Mouse (Mus musculus) spleen, adult 2 months (tissue): ENCODE results near the gene Ces2b. TPM values are rescaled to one million over a fixed set of nuclear protein-coding genes. Genes with fewer than 3 reads are reported as not detected.
"Not testable (repeated sequence)": the region's sequence is repeated elsewhere in the genome, so short reads cannot be mapped to it uniquely, and the experiment has no call there.

ENCODE experiments used
- DNase-seq, 2 experiments: peaks; one replicate each; pipeline versions ENCODE4 v3.0.0 to v3.0.0-alpha.2; 2012 to 2021; ENCODE audit warnings: low spot score in 2 of 2, low read depth in 1 of 2
- H3K27ac ChIP-seq: fragments of 200-500 bp; 2 replicates; pipeline ENCODE4 v1.5.1; 2012; ENCODE audit warnings: low read length, inconsistent platforms; ENCODE audit not compliant: insufficient read depth
- H3K27me3 ChIP-seq: fragments of 200-500 bp; 2 replicates; pipeline ENCODE4 v1.6.1; 2012; ENCODE audit warnings: mild to moderate bottlenecking, moderate library complexity, low read length, inconsistent platforms; ENCODE audit not compliant: control insufficient read depth, insufficient read depth
- H3K36me3 ChIP-seq: fragments of 200-500 bp; 2 replicates; pipeline ENCODE4 v1.6.1; 2012; ENCODE audit warnings: mild to moderate bottlenecking, low read length, inconsistent platforms; ENCODE audit not compliant: control insufficient read depth, insufficient read depth
- H3K4me1 ChIP-seq: fragments of 200-500 bp; 2 replicates; pipeline ENCODE4 v1.6.1; 2011; ENCODE audit warnings: inconsistent platforms; ENCODE audit not compliant: control insufficient read depth, insufficient read depth, insufficient read length
- H3K4me3 ChIP-seq: fragments of 200-500 bp; 2 replicates; pipeline ENCODE4 v1.5.1; 2011; ENCODE audit warnings: mild to moderate bottlenecking, inconsistent platforms; ENCODE audit not compliant: insufficient read depth, insufficient read length; ENCODE audit errors: extremely low read depth
- CTCF ChIP-seq: fragments of 200-500 bp; IDR thresholded peaks from 2 replicates; pipeline ENCODE4 v1.5.1; 2011; ENCODE audit warnings: mild to moderate bottlenecking, inconsistent platforms; ENCODE audit not compliant: insufficient read depth, insufficient read length, insufficient replicate concordance; ENCODE audit errors: extremely low read depth
- POLR2A ChIP-seq: fragments of 200-500 bp; IDR thresholded peaks from 2 replicates; pipeline ENCODE4 v1.6.1; 2011; ENCODE audit warnings: low read depth, low read length, inconsistent platforms
- WGBS: fragments of 180-500 bp; shearing (Covaris S2); methylation state at CpG from one replicate; pipeline ENCODE4 v1.1.7; 2018; 5-methylcytosine and 5-hydroxymethylcytosine counted together
- polyA plus RNA-seq: library from polyadenylated mRNA; depleted of rRNA; stranded (reverse); fragments of >200 nt; gene quantifications from 2 replicates; pipeline ENCODE4 v1.2.3, GENCODE M21; 2012

Gene Ces2b
- polyA plus RNA-seq, 1 experiment: not detected

DNA sequence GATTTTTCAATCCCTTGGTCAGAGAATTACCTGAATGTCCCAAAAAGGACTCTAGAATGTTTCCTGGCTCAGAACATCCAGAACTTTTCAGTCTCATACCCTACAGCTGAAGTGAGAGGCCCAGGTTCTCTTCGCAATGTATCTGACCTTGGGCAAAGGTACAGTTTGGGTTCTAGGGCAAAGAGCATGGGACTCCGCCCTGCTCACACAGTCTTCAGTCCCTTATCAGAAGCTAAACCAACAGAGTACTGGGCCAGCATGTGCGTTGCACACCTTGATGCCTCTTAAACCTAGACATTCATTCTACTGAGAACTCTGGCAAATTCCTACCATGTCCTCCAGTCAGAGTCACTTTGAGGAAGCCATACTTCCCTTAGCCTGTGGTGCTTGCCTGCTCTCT, 21.9 kb upstream of the Ces2b start:
- H3K27ac ChIP-seq: no peak overlapping the region
- H3K4me3 ChIP-seq: no peak overlapping the region
- DNase-seq: no peak
- H3K27me3 ChIP-seq: no peaks in the 10 kb centered on the region
- no peak for TF ChIP-seq POLR2A
- WGBS: 86% methylated on average over 3 of the region's 3 CpGs
- H3K4me1 ChIP-seq: no peaks in the 10 kb centered on the region
- H3K36me3 ChIP-seq: no peaks in the 10 kb centered on the region

- no peaks in the 10 kb centered on the region for H3K27me3 ChIP-seq
- TF ChIP-seq POLR2A: no peak
- TF ChIP-seq CTCF: no peak
- no peak overlapping the region for H3K27ac ChIP-seq
- H3K36me3 ChIP-seq: no peaks in the 10 kb centered on the region
- 40% methylated on average over 1 of the region's 1 CpGs for WGBS
- no peak overlapping the region for H3K4me3 ChIP-seq
- no peaks in the 10 kb centered on the region for H3K4me1 ChIP-seq
- DNase-seq: no peak
Measured at GRCm38 (mm10) chr8:104826912-104827311, 4.5 kb upstream of the Ces2b start.

GRCm38 (mm10) chr8:104828221-104828620, 3.2 kb upstream of the Ces2b start:
- TF ChIP-seq CTCF (no peak), POLR2A (no peak)
- no peak for DNase-seq
- WGBS: 76% methylated on average over 3 of the region's 3 CpGs

DNA sequence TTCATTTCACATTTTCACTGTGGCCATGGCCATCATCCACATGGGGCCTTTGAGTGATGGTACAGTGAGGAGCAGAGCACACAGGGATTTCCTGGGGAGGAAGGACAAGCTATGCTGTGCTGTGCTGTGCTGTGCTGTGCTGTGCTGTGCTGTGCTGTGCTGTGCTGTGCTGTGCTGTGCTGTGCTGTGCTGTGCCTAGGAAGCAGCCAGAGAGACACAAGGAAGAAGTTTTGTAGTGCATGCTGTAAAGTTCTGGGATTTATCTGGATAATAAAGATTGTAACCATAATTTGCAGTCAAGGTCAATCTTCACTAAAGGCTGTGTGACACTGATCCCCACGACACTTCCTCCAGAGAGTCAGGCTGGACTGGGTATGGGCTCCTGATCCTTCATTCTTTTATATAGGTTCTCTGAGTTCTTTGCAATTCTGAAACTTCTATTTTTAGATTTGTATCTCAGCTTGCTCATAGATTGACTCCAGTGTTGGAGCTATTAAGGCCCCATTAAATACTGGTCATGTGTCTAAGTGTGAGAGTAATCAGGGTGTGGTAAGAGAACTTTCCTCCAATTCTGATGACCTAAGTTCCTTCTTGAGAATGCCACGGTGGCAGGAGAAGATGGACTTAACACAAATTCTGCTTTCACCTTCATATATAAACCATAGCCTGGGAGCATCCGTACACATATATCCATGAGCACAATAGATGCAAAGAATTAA, 10.1 kb downstream of the Ces2b start:
- DNase-seq: no peak

More at GRCm38 (mm10) chr8:104828221-104828620, 3.2 kb upstream of the Ces2b start:
- no peak overlapping the region for H3K27ac ChIP-seq
- no peaks in the 10 kb centered on the region for H3K36me3 ChIP-seq
- no peak overlapping the region for H3K4me3 ChIP-seq
- no peaks in the 10 kb centered on the region for H3K27me3 ChIP-seq
- no peaks in the 10 kb centered on the region for H3K4me1 ChIP-seq

GRCm38 (mm10) chr8:104846831-104847230, 15.5 kb downstream of the Ces2b start, which contains the start of gene Ces2c:
TSS of gene Ces2c (plus strand) at chr8:104847068.
- H3K27me3 ChIP-seq: no peaks in the 10 kb centered on the region
- H3K27ac ChIP-seq: no peak within 1 kb of the TSS
- H3K4me1 ChIP-seq: no peaks in the 10 kb centered on the region
- no peaks in the 10 kb centered on the region for H3K36me3 ChIP-seq
- DNase-seq: no peak
- 63% methylated on average over 3 of the region's 3 CpGs for WGBS
- TF ChIP-seq POLR2A (no peak), CTCF (no peak)
- no peak within 1 kb of the TSS for H3K4me3 ChIP-seq

More for the DNA sequence above, 10.1 kb downstream of the Ces2b start:
- no peak overlapping the region for H3K27ac ChIP-seq
- no peaks in the 10 kb centered on the region for H3K36me3 ChIP-seq
- no peaks in the 10 kb centered on the region for H3K4me1 ChIP-seq
- 73% methylated on average over 3 of the region's 3 CpGs for WGBS
- H3K27me3 ChIP-seq: no peaks in the 10 kb centered on the region
- H3K4me3 ChIP-seq: no peak overlapping the region
- TF ChIP-seq POLR2A: no peak

DNA sequence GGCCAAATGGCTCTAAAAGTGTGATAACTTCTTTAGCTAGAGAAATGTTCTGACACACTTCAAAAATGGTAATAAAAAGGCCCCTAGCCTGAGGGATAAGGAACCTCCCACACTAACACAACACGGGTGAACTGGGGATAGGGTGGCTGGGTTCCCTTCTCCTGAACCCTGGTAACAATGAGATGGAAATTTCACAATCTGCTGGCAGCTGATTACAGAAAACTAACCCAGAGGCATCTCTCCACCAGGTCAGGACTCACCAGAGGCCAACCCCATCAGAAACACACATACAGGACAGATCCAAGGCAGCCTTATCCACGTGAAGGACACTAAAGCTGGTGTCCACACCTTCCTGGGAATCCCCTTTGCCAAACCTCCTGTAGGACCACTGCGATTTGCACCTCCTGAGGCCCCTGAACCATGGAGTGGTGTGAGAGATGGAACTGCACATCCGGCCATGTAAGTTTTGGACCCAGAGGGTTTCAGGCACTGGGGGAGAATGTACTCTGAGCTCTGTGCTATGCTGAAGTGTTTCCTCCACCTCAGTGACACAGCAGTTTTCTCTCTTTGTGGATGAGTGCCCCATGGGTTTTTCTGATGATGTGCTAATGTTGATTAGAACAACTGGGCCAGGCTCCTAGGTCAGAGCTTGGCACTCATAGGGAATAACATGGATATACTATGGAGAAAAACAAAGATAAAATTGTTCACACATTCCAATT, 16.5 kb downstream of the Ces2b start:
- TF ChIP-seq POLR2A: no peak
- no peak for TF ChIP-seq CTCF
- DNase-seq: no peak
- no peak overlapping the region for H3K4me3 ChIP-seq
- 67% methylated on average over 4 of the region's 4 CpGs for WGBS
- H3K36me3 ChIP-seq: no peaks in the 10 kb centered on the region
- no peak overlapping the region for H3K27ac ChIP-seq
- H3K4me1 ChIP-seq: no peaks in the 10 kb centered on the region
- H3K27me3 ChIP-seq: no peaks in the 10 kb centered on the region

DNA sequence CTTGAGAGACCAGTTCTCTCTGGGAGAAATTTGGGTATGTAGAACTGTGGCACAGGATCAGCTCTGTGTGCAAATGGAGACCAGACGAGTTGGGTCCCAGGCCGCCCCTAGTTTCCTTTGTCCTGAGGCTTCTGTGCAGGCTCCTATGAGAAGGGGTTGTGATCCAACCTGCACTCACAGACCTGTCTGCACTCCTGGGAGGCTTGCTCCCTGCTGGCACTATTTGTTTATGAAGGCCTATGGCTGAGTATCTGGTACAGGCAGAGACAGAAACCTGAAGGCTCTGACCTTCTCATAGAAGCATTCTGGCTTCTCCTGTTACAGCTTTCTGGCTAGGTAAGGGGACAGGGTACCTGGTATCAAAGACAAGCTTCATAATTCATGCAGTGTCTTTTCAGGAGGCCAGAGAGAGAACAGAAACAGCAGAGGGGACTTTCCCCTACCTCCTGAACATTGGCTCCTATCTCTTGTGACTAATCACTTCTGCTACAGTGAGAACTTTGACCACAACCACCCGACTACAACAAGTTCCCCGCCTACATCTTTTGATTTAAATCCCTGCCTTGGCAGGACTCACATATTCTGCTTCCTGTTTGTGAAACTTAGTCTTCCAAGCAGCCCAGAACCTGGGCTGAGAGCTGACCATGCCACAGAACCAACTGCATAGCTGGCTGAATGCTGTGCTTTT, 35.6 kb downstream of the Ces2b start:
- DNase-seq, H3K4me3 ChIP-seq, H3K27me3 ChIP-seq, H3K4me1 ChIP-seq, H3K36me3 ChIP-seq, H3K27ac ChIP-seq: not testable (repeated sequence)
- no CpG with 5 or more reads among the region's 4 CpGs for WGBS

DNA sequence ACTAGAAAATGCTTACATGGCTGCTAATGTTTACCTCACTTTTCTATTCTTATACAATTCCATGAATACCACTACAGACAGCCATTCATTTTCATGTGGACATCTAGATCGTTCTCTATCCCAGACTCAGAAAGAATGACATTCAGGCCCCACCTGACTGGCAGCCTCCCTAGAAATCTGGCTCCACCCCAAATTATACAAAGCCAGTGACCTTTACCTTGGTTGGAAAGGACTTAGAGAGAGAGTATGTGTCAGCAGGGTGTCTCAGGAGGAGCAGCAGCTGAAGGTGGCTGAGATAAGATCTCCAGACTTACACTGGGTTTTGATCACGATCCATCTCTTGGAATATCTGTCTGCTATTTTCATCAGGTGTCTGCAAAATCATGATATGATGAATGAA, 37.5 kb downstream of the Ces2b start:
- H3K27ac ChIP-seq, H3K4me3 ChIP-seq, H3K36me3 ChIP-seq, H3K27me3 ChIP-seq, DNase-seq, H3K4me1 ChIP-seq: not testable (repeated sequence)
- no CpG with 5 or more reads among the region's 2 CpGs for WGBS

GRCm38 (mm10) chr8:104886223-104886926, 55.0 kb downstream of the Ces2b start:
- H3K36me3 ChIP-seq, DNase-seq, H3K4me3 ChIP-seq, H3K27ac ChIP-seq, H3K27me3 ChIP-seq, H3K4me1 ChIP-seq: not testable (repeated sequence)
- no CpG with 5 or more reads among the region's 4 CpGs for WGBS
